Mouse (Mus musculus): ENCODE data around the gene Klk1b26. TPM values are rescaled to one million over a fixed set of nuclear protein-coding genes. Genes with fewer than 3 reads are reported as not detected.

Klk1b26 gene
- polyA plus RNA-seq, 1 experiment from 2014 or later, result 0.12 TPM

Other genes starting within 250 kb of the Klk1b26 start
- gene Klk12, start 243.3 kb upstream of the Klk1b26 start, polyA plus RNA-seq (2015; fragmentation: Nextera tagmentation; extraction: Ambion mirVana), result not detected in 2 replicates
- gene Klk11, start 237.6 kb upstream of the Klk1b26 start, polyA plus RNA-seq (2015; fragmentation: Nextera tagmentation; extraction: Ambion mirVana), result not detected in 2 replicates
- gene Klk10, start 231.1 kb upstream of the Klk1b26 start, polyA plus RNA-seq (2015; fragmentation: Nextera tagmentation; extraction: Ambion mirVana), result 0.06 and 0.10 TPM in 2 replicates
- not detected in 2 replicates for gene Klk9, start 220.3 kb upstream of the Klk1b26 start, polyA plus RNA-seq (2015; fragmentation: Nextera tagmentation; extraction: Ambion mirVana)
- gene Klk8, start 214.6 kb upstream of the Klk1b26 start, polyA plus RNA-seq (2015; fragmentation: Nextera tagmentation; extraction: Ambion mirVana), result 5.1 and 5.4 TPM in 2 replicates
- not detected in 2 replicates for gene Klk7, start 200.9 kb upstream of the Klk1b26 start, polyA plus RNA-seq (2015; fragmentation: Nextera tagmentation; extraction: Ambion mirVana)
- gene Klk6, start 187.7 kb upstream of the Klk1b26 start, polyA plus RNA-seq (2015; fragmentation: Nextera tagmentation; extraction: Ambion mirVana), result not detected in 2 replicates
- gene Klk5, start 170.2 kb upstream of the Klk1b26 start, polyA plus RNA-seq (2015; fragmentation: Nextera tagmentation; extraction: Ambion mirVana), result not detected in 2 replicates
- not detected in 2 replicates for gene Klk4, start 131.0 kb upstream of the Klk1b26 start, polyA plus RNA-seq (2015; fragmentation: Nextera tagmentation; extraction: Ambion mirVana)
- not detected in 2 replicates for gene Klk15, start 78.4 kb upstream of the Klk1b26 start, polyA plus RNA-seq (2015; fragmentation: Nextera tagmentation; extraction: Ambion mirVana)
- gene Klk1b8, start 61.5 kb upstream of the Klk1b26 start, polyA plus RNA-seq (2015; fragmentation: Nextera tagmentation; extraction: Ambion mirVana), result not detected in 2 replicates
- not detected in 2 replicates for gene Klk1b1, start 45.4 kb upstream of the Klk1b26 start, polyA plus RNA-seq (2015; fragmentation: Nextera tagmentation; extraction: Ambion mirVana)
- not detected in 2 replicates for gene Klk1b9, start 36.1 kb upstream of the Klk1b26 start, polyA plus RNA-seq (2015; fragmentation: Nextera tagmentation; extraction: Ambion mirVana)
- gene Klk1b11, start 16.3 kb upstream of the Klk1b26 start, polyA plus RNA-seq (2015; fragmentation: Nextera tagmentation; extraction: Ambion mirVana), result not detected in 2 replicates
- gene Klk1b27, start 40.1 kb downstream of the Klk1b26 start, polyA plus RNA-seq (2015; fragmentation: Nextera tagmentation; extraction: Ambion mirVana), result not detected in 2 replicates
- gene Klk1b21, start 90.2 kb downstream of the Klk1b26 start, polyA plus RNA-seq (2015; fragmentation: Nextera tagmentation; extraction: Ambion mirVana), result not detected in 2 replicates
- not detected in 2 replicates for gene Klk1b22, start 100.5 kb downstream of the Klk1b26 start, polyA plus RNA-seq (2015; fragmentation: Nextera tagmentation; extraction: Ambion mirVana)
- gene Klk1b16, start 124.6 kb downstream of the Klk1b26 start, polyA plus RNA-seq (2015; fragmentation: Nextera tagmentation; extraction: Ambion mirVana), result not detected in 2 replicates
- gene Klk1b24, start 176.1 kb downstream of the Klk1b26 start, polyA plus RNA-seq (2015; fragmentation: Nextera tagmentation; extraction: Ambion mirVana), result not detected in 2 replicates
- gene Klk1b3, start 186.0 kb downstream of the Klk1b26 start, polyA plus RNA-seq (2015; fragmentation: Nextera tagmentation; extraction: Ambion mirVana), result not detected in 2 replicates
- not detected in 2 replicates for gene Klk1b4, start 195.3 kb downstream of the Klk1b26 start, polyA plus RNA-seq (2015; fragmentation: Nextera tagmentation; extraction: Ambion mirVana)
- gene Klk1b5, start 203.8 kb downstream of the Klk1b26 start, polyA plus RNA-seq (2015; fragmentation: Nextera tagmentation; extraction: Ambion mirVana), result not detected in 2 replicates
- gene Klk1, start 213.2 kb downstream of the Klk1b26 start, polyA plus RNA-seq (2015; fragmentation: Nextera tagmentation; extraction: Ambion mirVana), result 0.16 TPM in 1 of 2 replicates, not detected in the other
- 0.07 TPM in 1 of 2 replicates, not detected in the other for gene Gm36864, start 224.0 kb downstream of the Klk1b26 start, polyA plus RNA-seq (2015; fragmentation: Nextera tagmentation; extraction: Ambion mirVana)
- gene 1700028J19Rik, start 234.5 kb downstream of the Klk1b26 start, polyA plus RNA-seq (2015; fragmentation: Nextera tagmentation; extraction: Ambion mirVana), result 0.94 and 1.2 TPM in 2 replicates
- gene 2410002F23Rik, start 234.6 kb downstream of the Klk1b26 start, polyA plus RNA-seq (2015; fragmentation: Nextera tagmentation; extraction: Ambion mirVana), result 28.0 and 30.3 TPM in 2 replicates
- 0.14 TPM in 1 of 2 replicates, not detected in the other for gene Acp4, start 245.2 kb downstream of the Klk1b26 start, polyA plus RNA-seq (2015; fragmentation: Nextera tagmentation; extraction: Ambion mirVana)
- gene Gm15517, start 249.3 kb downstream of the Klk1b26 start, polyA plus RNA-seq (2015; fragmentation: Nextera tagmentation; extraction: Ambion mirVana), result not detected in 2 replicates